Mouse (Mus musculus): Measurements from ENCODE around the gene Grip1. TPM values are rescaled to one million over a fixed set of nuclear protein-coding genes. Genes with fewer than 3 reads are reported as not detected.

Gene Grip1
- polyA plus RNA-seq, 1 experiment from 2014 or later = 7.9 TPM

- Histone ChIP-seq H3K9me3 (no peaks in the 10 kb centered on the region), H3K36me3 (peaks cover 7% of the 10 kb centered on the region; the same call in 1 of the 2 replicates), H3K4me3 (no peak overlapping the region), H3K27ac (no peak overlapping the region), H3K4me1 (replicated peaks) (peaks cover 15% of the 10 kb centered on the region), H3K27me3 (ENCODE audit: insufficient read depth, poor library complexity, severe bottlenecking) (no peaks in the 10 kb centered on the region)
- no peak for DNase-seq (ENCODE audit: low spot score)
- WGBS = 41% methylated on average over 2 of the region's 2 CpGs
Observed at GRCm38 (mm10) chr10:120044714-120045234, 591.1 kb downstream of the Grip1 start.

DNA sequence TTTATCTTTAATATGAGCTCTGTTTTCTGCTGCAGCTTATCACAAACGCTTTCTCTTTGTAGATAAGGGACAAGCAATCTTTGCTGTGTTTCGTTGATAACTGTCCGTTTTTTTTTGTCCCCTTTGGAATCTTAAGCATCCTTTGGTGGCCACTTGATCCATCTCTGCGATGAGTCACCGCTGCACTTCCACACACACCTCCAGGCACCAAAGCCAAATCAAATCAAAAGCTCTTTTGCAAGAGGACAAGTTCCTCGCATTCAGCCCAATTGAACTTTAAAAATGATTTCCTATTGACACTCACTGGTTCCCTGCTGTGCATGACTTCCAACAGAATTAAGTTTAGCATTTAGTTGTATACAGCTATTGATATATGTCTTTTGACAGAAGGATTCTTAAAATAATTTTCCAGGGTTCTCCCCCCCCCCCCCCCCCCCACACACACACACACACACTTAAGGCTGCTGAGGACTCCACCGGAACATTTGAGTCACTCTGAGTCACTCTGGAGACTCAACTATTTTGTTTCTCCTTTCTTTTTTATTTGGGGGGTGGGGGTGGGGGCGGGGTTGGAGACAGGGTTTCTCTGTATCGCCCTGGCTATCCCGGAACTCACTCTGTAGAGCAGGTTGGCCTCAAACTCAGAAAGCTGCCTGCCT, 607.1 kb downstream of the Grip1 start:
- H3K27me3 ChIP-seq (ENCODE audit: insufficient read depth, poor library complexity, severe bottlenecking) = no peaks in the 10 kb centered on the region
- 86% methylated on average over 10 of the region's 10 CpGs for WGBS
- peaks cover 14% of the 10 kb centered on the region for H3K36me3 ChIP-seq
- no peak for DNase-seq (ENCODE audit: low spot score)
- no peak overlapping the region for H3K27ac ChIP-seq
- no peak overlapping the region for H3K4me3 ChIP-seq
- H3K9me3 ChIP-seq = no peaks in the 10 kb centered on the region; the same call in 1 of the 2 replicates
- H3K4me1 ChIP-seq (replicated peaks) = no peaks in the 10 kb centered on the region

GRCm38 (mm10) chr10:120061238-120062130, 607.9 kb downstream of the Grip1 start:
- no peak overlapping the region for H3K27ac ChIP-seq
- H3K4me3 ChIP-seq = no peak overlapping the region
- H3K4me1 ChIP-seq (replicated peaks) = no peaks in the 10 kb centered on the region
- H3K27me3 ChIP-seq (ENCODE audit: insufficient read depth, poor library complexity, severe bottlenecking) = no peaks in the 10 kb centered on the region
- WGBS = 81% methylated on average over 24 of the region's 24 CpGs
- H3K36me3 ChIP-seq = peaks cover 9% of the 10 kb centered on the region
- no peak for DNase-seq (ENCODE audit: low spot score)
- H3K9me3 ChIP-seq = no peaks in the 10 kb centered on the region; the same call in 1 of the 2 replicates

- Histone ChIP-seq H3K27ac (no peak overlapping the region), H3K9me3 (no peaks in the 10 kb centered on the region; the same call in 1 of the 2 replicates), H3K4me3 (no peak overlapping the region)
Observed at GRCm38 (mm10) chr10:120064424-120064823, 610.8 kb downstream of the Grip1 start.

GRCm38 (mm10) chr10:120066319-120066718, 612.7 kb downstream of the Grip1 start:
- Histone ChIP-seq H3K27ac (no peak overlapping the region), H3K9me3 (no peaks in the 10 kb centered on the region; the same call in 1 of the 2 replicates), H3K36me3 (no peaks in the 10 kb centered on the region), H3K4me1 (replicated peaks) (no peaks in the 10 kb centered on the region), H3K27me3 (ENCODE audit: insufficient read depth, poor library complexity, severe bottlenecking) (no peaks in the 10 kb centered on the region), H3K4me3 (no peak overlapping the region)
- no peak for DNase-seq (ENCODE audit: low spot score)
- WGBS = 94% methylated on average over 10 of the region's 10 CpGs

More at GRCm38 (mm10) chr10:120064424-120064823, 610.8 kb downstream of the Grip1 start:
- Histone ChIP-seq H3K4me1 (replicated peaks) (no peaks in the 10 kb centered on the region), H3K27me3 (ENCODE audit: insufficient read depth, poor library complexity, severe bottlenecking) (no peaks in the 10 kb centered on the region), H3K36me3 (no peaks in the 10 kb centered on the region)
- 27% methylated on average over 5 of the region's 5 CpGs for WGBS
- peak; percentile 53 for DNase-seq (ENCODE audit: low spot score)

- Histone ChIP-seq H3K27me3 (ENCODE audit: insufficient read depth, poor library complexity, severe bottlenecking) (no peaks in the 10 kb centered on the region), H3K4me3 (no peak overlapping the region), H3K9me3 (no peaks in the 10 kb centered on the region), H3K36me3 (peaks cover 34% of the 10 kb centered on the region), H3K27ac (no peak overlapping the region), H3K4me1 (replicated peaks) (0 out of 2 replicates have a peak, but pooled peaks cover 4% of the 10 kb centered on the region)
- WGBS = 82% methylated on average over 3 of the region's 3 CpGs
- DNase-seq (ENCODE audit: low spot score) = no peak
Observed at GRCm38 (mm10) chr10:120077850-120078249, 624.2 kb downstream of the Grip1 start.

- no peaks in the 10 kb centered on the region for H3K27me3 ChIP-seq (ENCODE audit: insufficient read depth, poor library complexity, severe bottlenecking)
- 90% methylated on average over 12 of the region's 12 CpGs for WGBS
- no peak overlapping the region for H3K4me3 ChIP-seq
- no peaks in the 10 kb centered on the region for H3K4me1 ChIP-seq (replicated peaks)
- H3K9me3 ChIP-seq = no peaks in the 10 kb centered on the region; the same call in 1 of the 2 replicates
- no peak for DNase-seq (ENCODE audit: low spot score)
- H3K27ac ChIP-seq = no peak overlapping the region
- peaks cover 82% of the 10 kb centered on the region for H3K36me3 ChIP-seq
Observed at GRCm38 (mm10) chr10:120092548-120092947, 638.9 kb downstream of the Grip1 start.

GRCm38 (mm10) chr10:120095136-120095535, 641.5 kb downstream of the Grip1 start:
- no peak for DNase-seq (ENCODE audit: low spot score)

DNA sequence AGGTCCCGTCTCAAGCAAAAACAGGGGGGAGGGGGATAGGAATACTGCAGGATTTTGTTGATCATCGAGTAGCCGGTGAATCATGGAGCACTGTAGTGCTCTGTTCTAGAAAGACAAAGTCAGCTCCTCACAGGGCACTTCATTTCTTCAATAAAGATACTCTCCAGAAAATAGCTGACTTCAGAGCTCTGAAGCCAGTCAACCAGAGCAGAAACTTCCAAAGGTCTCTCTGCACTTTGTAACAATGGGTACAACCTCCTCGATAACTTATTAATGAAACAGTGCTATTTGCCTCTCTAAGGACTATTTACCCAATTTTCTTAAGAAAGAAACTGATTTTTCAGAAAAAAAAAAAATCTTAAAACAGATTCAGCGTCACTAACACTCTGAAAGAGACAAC, 642.1 kb downstream of the Grip1 start:
- Histone ChIP-seq H3K27ac (no peak overlapping the region), H3K27me3 (ENCODE audit: insufficient read depth, poor library complexity, severe bottlenecking) (no peaks in the 10 kb centered on the region), H3K4me1 (replicated peaks) (no peaks in the 10 kb centered on the region), H3K4me3 (no peak overlapping the region), H3K36me3 (peaks cover 78% of the 10 kb centered on the region), H3K9me3 (no peaks in the 10 kb centered on the region)
- DNase-seq (ENCODE audit: low spot score) = no peak
- 96% methylated on average over 5 of the region's 5 CpGs for WGBS

More at GRCm38 (mm10) chr10:120095136-120095535, 641.5 kb downstream of the Grip1 start:
- WGBS = 94% methylated on average over 9 of the region's 9 CpGs
- no peak overlapping the region for H3K27ac ChIP-seq
- H3K27me3 ChIP-seq (ENCODE audit: insufficient read depth, poor library complexity, severe bottlenecking) = no peaks in the 10 kb centered on the region
- no peaks in the 10 kb centered on the region for H3K4me1 ChIP-seq (replicated peaks)
- H3K4me3 ChIP-seq = no peak overlapping the region
- H3K36me3 ChIP-seq = peaks cover 72% of the 10 kb centered on the region
- H3K9me3 ChIP-seq = no peaks in the 10 kb centered on the region

GRCm38 (mm10) chr10:120097564-120097963, 643.9 kb downstream of the Grip1 start:
- Histone ChIP-seq H3K9me3 (no peaks in the 10 kb centered on the region), H3K27me3 (ENCODE audit: insufficient read depth, poor library complexity, severe bottlenecking) (no peaks in the 10 kb centered on the region), H3K4me3 (no peak overlapping the region), H3K27ac (no peak overlapping the region), H3K4me1 (replicated peaks) (no peaks in the 10 kb centered on the region), H3K36me3 (peaks cover 65% of the 10 kb centered on the region)
- no peak for DNase-seq (ENCODE audit: low spot score)
- 92% methylated on average over 5 of the region's 5 CpGs for WGBS

DNA sequence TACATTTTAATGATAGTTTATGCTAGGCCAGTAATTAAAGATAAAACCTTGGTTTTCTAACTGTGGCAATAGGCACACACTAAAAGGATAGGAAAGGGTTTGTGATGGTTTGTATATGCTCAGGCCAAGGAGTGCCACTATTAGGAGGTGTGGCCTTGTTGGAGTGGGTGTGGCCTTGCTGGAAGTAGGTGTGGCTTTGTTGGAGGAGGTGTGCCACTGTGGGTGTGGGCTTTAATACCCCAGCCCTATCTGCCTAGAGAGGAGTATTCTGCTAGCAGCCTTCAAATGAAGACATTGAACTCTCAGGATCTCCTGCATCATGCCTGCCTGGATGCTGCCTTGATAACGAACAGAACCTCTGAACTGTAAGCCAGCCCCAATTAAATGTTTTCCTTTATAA, 647.2 kb downstream of the Grip1 start:
- Histone ChIP-seq H3K36me3 (peaks cover 65% of the 10 kb centered on the region), H3K27ac (no peak overlapping the region), H3K4me1 (replicated peaks) (no peaks in the 10 kb centered on the region), H3K9me3 (no peaks in the 10 kb centered on the region), H3K4me3 (no peak overlapping the region), H3K27me3 (ENCODE audit: insufficient read depth, poor library complexity, severe bottlenecking) (no peaks in the 10 kb centered on the region)
- DNase-seq (ENCODE audit: low spot score) = no peak
- WGBS = 84% methylated on average over 1 of the region's 1 CpGs

- no peaks in the 10 kb centered on the region for H3K9me3 ChIP-seq
- H3K4me3 ChIP-seq = peak overlapping the region; percentile 85
- WGBS = 81% methylated on average over 3 of the region's 3 CpGs
- DNase-seq (ENCODE audit: low spot score) = no peak
- no peak overlapping the region for H3K27ac ChIP-seq
- peaks cover 23% of the 10 kb centered on the region for H3K36me3 ChIP-seq
- H3K4me1 ChIP-seq (replicated peaks) = peaks cover 6% of the 10 kb centered on the region; the same call in 1 of the 2 replicates
- H3K27me3 ChIP-seq (ENCODE audit: insufficient read depth, poor library complexity, severe bottlenecking) = no peaks in the 10 kb centered on the region
Observed at GRCm38 (mm10) chr10:120111691-120112319, 658.2 kb downstream of the Grip1 start.

Measured in hindbrain, embryonic 10.5 days (tissue).